Mouse (Mus musculus): ENCODE measurements at regions not wholly inside any gene's neighbourhood (a gene's known extent, or its start where the extent isn't known, plus 50 kb on each side); places are given as distances from the start of the nearest gene placed in this dataset.

DNA sequence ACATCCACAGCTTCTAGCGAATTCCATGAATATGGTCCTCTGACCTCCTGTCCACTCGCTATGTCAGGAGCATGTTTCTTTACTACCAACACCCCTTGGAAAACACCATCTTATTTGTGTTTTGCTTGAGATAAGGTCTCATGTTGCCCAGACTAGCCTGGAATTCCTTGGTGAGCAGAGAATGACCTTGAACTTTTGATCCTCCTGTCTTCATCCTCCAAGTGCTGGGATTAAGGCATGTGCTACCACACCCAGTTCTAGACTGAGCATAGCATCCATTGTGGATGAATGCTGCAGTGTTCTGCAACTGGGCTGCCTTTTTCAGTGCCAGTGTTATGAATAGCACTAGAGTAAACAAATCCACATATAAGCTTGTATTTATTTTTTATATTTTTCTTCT lies 203.2 kb upstream of the Irx3 start:
- no peak for TF ChIP-seq POLR2A (IDR thresholded peaks at IDR 0.05; ENCODE audit: insufficient read depth, low read depth, low read length)
- no peak for TF ChIP-seq CTCF (IDR thresholded peaks at IDR 0.05)
- no peak for TF ChIP-seq EP300 (IDR thresholded peaks at IDR 0.05; ENCODE audit: insufficient read depth, low read depth, low read length)
